Mouse (Mus musculus) yolk sac, embryonic 10.5 days (tissue): ENCODE measurements around the gene Nacc2.

ENCODE experiments used
- DNase-seq: peaks from one replicate; pipeline ENCODE4 v3.0.0-alpha.2; 2017; ENCODE audit warnings: low spot score

Nacc2 gene

DNA sequence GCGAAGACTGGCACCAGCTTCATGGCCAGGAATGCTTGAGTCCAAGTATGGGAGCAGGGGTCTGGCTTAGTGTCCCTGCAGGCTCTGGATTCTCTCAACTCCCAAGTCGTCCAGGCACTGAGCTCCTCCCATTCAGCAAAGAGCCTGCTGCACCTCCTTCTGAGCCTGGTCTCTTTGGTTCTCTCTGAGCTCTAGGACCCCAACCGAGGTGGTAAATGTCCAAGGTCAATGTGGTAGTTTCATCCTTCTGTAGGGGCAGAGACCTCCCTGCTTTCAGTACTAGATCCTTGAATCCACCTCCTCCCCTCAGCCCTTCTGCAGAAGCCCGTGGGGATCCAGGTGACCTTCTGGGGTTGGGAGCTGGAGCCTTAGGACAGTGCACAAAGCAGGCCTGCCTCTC lies 70.2 kb downstream of the Nacc2 start:
- DNase-seq: peak; percentile 36

- DNase-seq: no peak
Measured at GRCm38 (mm10) chr2:26048816-26049215, 74.2 kb downstream of the Nacc2 start.

GRCm38 (mm10) chr2:26044216-26044615 lies 78.8 kb downstream of the Nacc2 start:
- DNase-seq: no peak

GRCm38 (mm10) chr2:26042603-26043002 lies 80.4 kb downstream of the Nacc2 start:
- DNase-seq: no peak

DNA sequence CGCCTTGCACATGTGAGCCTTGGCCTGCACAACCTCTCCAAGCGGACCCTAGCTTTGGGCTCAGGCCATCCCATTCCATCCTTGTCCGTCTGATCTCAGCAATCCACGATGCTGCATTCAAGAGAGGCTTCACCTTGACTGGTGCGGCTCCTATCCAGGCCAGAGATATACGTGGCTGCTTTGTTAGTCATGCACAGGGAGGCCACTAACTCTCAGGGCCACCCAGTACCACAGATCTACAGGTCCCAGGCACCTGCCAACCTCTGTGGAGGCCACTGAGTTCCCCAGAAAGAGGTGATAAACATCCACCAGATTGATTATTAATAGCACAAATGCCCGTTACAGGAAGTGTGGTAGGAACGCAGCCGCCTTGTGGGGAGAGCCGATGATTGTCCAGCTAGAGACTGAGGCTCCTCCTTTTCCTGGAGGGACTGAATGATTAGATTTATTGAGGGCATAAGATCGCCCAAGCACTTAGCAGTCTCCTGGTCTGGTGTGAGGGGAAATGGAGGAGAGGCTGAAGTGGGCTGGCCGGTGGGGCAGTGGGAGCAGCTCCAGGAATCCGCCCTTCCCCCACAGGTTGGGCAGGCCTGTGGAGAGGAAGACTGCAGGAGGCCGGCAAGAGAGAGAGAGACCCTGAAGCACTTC lies 81.7 kb downstream of the Nacc2 start:
- DNase-seq: peak; percentile 36

- no peak for DNase-seq
Measured at GRCm38 (mm10) chr2:26039951-26040350, 83.1 kb downstream of the Nacc2 start.

- DNase-seq: no peak
Measured at GRCm38 (mm10) chr2:26037386-26037785, 85.6 kb downstream of the Nacc2 start.

GRCm38 (mm10) chr2:26034344-26035050 lies 88.5 kb downstream of the Nacc2 start:
- no peak for DNase-seq

DNA sequence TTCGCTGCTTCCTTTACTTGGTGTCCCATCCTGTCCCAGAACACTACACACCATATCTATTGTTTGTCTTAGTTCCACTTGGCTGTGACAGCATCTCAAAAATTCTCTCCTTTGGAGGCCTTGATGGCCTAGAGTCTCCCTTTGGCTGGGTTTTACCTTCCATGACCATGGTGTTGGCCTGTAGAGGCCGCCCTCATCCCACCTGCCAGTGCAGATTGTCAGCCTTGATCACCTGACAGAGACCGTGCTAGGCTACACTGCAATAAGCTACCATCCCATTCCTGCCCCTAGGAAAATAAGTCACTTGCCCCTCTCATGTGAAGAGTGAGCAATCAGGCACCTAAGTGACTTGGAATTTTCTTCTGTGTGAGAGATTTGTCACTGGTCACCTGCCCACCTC lies 92.7 kb downstream of the Nacc2 start:
- no peak for DNase-seq

GRCm38 (mm10) chr2:26024138-26025075 lies 98.6 kb downstream of the Nacc2 start:
- no peak for DNase-seq

DNA sequence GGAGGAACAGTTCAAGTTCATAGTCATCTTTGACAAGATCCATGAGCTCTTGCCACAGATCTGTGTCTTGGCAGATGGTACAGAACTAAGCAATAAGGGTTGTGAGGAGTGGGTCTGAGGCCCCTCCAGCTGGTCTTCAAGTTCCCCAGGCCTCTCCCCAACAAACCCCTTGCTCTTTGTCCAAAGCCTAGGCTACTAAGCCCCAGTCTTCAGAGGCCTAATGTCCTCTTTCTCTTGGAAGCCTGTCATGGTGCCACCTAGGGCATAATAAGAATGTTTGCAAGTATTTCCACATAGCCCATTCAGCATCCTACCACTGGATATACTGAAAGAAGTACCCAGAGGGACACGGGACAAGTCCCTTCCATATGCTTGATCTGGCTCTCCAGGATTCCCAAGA lies 100.4 kb downstream of the Nacc2 start:
- no peak for DNase-seq

GRCm38 (mm10) chr2:26022258-26022565 lies 100.8 kb downstream of the Nacc2 start:
- no peak for DNase-seq

GRCm38 (mm10) chr2:26021561-26022257 lies 101.3 kb downstream of the Nacc2 start, which contains the start of gene Ubac1:
Gene Ubac1, minus strand, starts transcription at chr2:26021747.
- DNase-seq: peak; percentile 94

GRCm38 (mm10) chr2:26020714-26021560 lies 102.1 kb downstream of the Nacc2 start:
- no peak for DNase-seq

DNA sequence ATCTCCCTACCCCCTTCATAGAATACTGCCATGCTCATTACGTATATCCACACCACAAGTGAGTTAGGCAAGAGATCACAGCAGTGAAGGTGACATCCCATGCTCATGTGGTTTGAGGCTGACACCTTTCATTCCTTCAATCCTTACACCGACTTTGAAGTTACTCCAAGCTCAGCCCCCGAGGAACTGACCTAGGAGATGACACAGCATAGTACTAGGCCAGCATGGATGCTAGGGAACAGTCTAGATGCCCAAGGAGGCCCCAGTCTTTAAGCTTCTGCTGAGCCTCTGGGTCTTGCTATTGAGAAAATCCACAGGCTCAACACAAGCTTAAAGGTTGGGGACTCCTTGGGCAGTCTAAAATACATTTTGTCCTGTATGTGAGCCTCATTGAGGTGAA lies 103.1 kb downstream of the Nacc2 start:
- DNase-seq: no peak

DNA sequence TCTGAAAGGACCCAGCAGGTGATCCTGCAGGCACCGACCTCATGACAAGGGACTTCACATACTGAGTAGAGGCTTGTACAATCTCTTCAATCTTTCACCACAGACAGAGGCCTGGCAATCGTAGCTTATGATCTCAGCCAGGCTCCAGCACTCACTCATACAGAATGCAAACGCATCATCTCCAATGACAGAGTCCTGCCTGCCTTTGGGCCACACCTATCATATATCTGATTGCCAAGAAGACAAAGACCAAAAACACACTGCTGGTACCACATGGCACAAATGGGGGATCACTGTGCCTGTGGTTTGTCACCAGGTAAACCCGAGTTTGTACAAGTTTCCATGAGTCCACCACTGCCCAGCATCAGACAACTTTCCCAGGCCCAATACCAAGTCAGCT lies 105.7 kb downstream of the Nacc2 start:
- DNase-seq: no peak

DNA sequence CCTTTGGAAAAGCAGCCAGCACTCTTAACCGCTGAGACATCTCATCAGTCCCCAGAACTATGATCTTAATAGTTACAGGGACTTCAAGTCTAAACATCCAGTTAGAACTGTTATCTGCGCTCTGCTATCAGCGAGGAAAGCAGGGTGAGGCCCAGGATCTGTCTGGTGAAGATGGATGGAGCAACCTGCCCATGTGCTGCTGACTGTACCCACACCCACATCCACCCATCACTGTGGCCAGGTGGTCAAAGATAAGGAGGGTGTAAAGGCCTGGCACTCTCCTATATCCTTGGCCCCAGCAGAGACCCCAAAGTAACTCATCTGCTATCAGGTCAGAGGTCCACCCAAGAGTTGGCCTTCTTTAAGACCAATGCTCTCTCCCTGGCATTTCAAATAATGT lies 109.3 kb downstream of the Nacc2 start:
- DNase-seq: peak; percentile 48

- DNase-seq: no peak
Measured at GRCm38 (mm10) chr2:26011420-26011819, 111.6 kb downstream of the Nacc2 start.
